Mouse (Mus musculus) small intestine, adult 2 months (tissue): ENCODE measurements at regions not wholly inside any gene's neighbourhood (a gene's known extent, or its start where the extent isn't known, plus 50 kb on each side); places are given as distances from the start of the nearest gene placed in this dataset.

Source experiments
- CTCF ChIP-seq: fragments of 200-500 bp; IDR thresholded peaks from 2 replicates; pipeline ENCODE4 v1.5.1; 2012; ENCODE audit warnings: low read depth, mild to moderate bottlenecking, control low read depth, inconsistent platforms, low read length, moderate library complexity, mixed read lengths; ENCODE audit not compliant: insufficient replicate concordance, insufficient read length; ENCODE audit errors: extremely low read depth
- POLR2A ChIP-seq: fragments of 200-500 bp; IDR thresholded peaks from 2 replicates; pipeline ENCODE4 v1.6.1; 2012; ENCODE audit warnings: low read depth, mild to moderate bottlenecking, control low read depth, inconsistent platforms, low read length, moderate library complexity

DNA sequence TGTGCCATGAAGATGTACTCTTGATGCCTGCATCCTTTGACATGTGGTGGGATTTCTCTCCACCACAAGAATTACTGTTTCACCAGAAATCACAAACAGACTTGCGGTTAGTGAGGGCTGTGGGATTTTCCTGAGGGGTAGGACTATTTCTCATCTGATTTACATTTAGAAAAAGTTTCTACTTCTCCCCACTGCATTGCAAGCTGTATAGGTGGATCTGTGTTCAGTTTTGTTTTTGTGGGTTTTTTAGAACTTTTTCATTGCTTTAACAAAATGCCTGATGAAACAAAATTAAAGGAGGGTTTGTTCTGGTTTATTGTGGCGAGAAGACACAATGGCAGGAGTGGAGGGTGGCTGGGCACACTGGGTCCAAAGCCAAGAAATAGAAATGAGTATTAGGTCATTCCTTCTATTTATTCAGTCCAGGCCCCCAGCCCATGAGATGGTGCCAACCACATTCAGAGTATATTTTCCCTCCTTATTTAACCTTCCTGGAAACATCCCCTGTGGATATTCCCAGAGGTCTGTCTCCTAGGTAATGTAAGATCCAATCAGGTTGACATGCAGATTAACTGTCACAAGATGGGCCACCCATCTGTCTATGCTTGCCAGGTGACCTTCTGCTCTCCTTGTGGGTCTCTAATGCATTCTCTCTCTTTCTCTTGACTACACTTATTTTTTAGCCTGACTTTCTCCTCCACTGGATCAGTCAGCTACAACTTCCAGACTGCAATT is 96.3 kb upstream of the Spaca1 start:
- TF ChIP-seq POLR2A = no peak
- TF ChIP-seq CTCF = no peak
